Mouse (Mus musculus) liver, adult 2 months (tissue): ENCODE measurements around the gene Hmx3.

Source experiments
- CTCF ChIP-seq: fragments of 200-500 bp; IDR thresholded peaks from 2 replicates; pipeline ENCODE4 v1.5.1; 2011; ENCODE audit warnings: low read depth, low read length, control low read depth
- POLR2A ChIP-seq: fragments of 200-500 bp; IDR thresholded peaks from 2 replicates; pipeline ENCODE4 v1.6.1; 2011; ENCODE audit warnings: low read length, control low read depth; ENCODE audit not compliant: insufficient read depth; ENCODE audit errors: extremely low read depth

- no peak for TF ChIP-seq CTCF
- TF ChIP-seq POLR2A, result no peak
Observed at GRCm38 (mm10) chr7:131557751-131558150, 15.1 kb downstream of the Hmx3 start.
